Mouse (Mus musculus) stomach, postnatal 0 days (tissue): Measurements from ENCODE around the gene Mylk4. TPM values are rescaled to one million over a fixed set of nuclear protein-coding genes. Genes with fewer than 3 reads are reported as not detected.

Source experiments
- ATAC-seq: fragments of 200-750 bp; cut with Nextera tagmentation; 2 replicates; pipeline ENCODE4 v1.8.0; 2017; ENCODE audit not compliant: low FRiP score, low TSS enrichment
- DNase-seq: peaks from one replicate; pipeline ENCODE4 v3.0.0-alpha.2; 2016; ENCODE audit warnings: low spot score
- H3K27ac ChIP-seq: fragments of 300-500 bp; sonication (generic); replicated peaks from 2 replicates; pipeline ENCODE4 v1.5.1; 2014; ENCODE audit warnings: mild to moderate bottlenecking, control low read depth
- H3K27me3 ChIP-seq: fragments of 300-500 bp; sonication (generic); 2 replicates; pipeline ENCODE4 v1.6.1; 2014; ENCODE audit warnings: low read length; ENCODE audit not compliant: control insufficient read depth, insufficient read depth
- H3K36me3 ChIP-seq: fragments of 300-500 bp; sonication (generic); 2 replicates; pipeline ENCODE4 v1.6.1; 2014; ENCODE audit warnings: low read length, mixed read lengths; ENCODE audit not compliant: control insufficient read depth, insufficient read depth
- H3K4me1 ChIP-seq: fragments of 300-500 bp; sonication (generic); replicated peaks from 2 replicates; pipeline ENCODE4 v1.6.1; 2014; ENCODE audit warnings: antibody characterized with exemption; ENCODE audit not compliant: control insufficient read depth, insufficient read depth
- H3K4me2 ChIP-seq: fragments of 300-500 bp; sonication (generic); replicated peaks from 2 replicates; pipeline ENCODE4 v1.6.1; 2014; ENCODE audit warnings: low read depth, mild to moderate bottlenecking, control low read depth, moderate library complexity
- H3K4me3 ChIP-seq: fragments of 300-500 bp; sonication (generic); 2 replicates; pipeline ENCODE4 v1.5.1; 2014; ENCODE audit warnings: low read depth, low read length, control low read depth
- H3K9ac ChIP-seq: fragments of 300-500 bp; sonication (generic); 2 replicates; pipeline ENCODE4 v1.6.1; 2014; ENCODE audit warnings: mild to moderate bottlenecking, low read length, control low read depth, mixed read lengths
- H3K9me3 ChIP-seq: fragments of 300-500 bp; sonication (generic); 2 replicates; pipeline ENCODE4 v1.6.1; 2016; ENCODE audit warnings: low read length; ENCODE audit not compliant: control insufficient read depth
- CTCF ChIP-seq: IDR thresholded peaks from 2 replicates; pipeline ENCODE4 v1.5.1; 2016; ENCODE audit warnings: antibody characterized with exemption, low read depth, mild to moderate bottlenecking, moderate library complexity
- EP300 ChIP-seq: optimal IDR thresholded peaks from 2 replicates; pipeline ENCODE3; 2016; ENCODE audit warnings: antibody characterized with exemption
- WGBS: fragments of 180-500 bp; shearing (Covaris S2); extraction: QIAGEN DNeasy Blood & Tissue Kit; methylation state at CpG from one replicate; pipeline ENCODE4 v1.1.7; 2014; 5-methylcytosine and 5-hydroxymethylcytosine counted together
- polyA plus RNA-seq: library from polyadenylated mRNA; unstranded; fragments of >200 nt; fragmentation: Nextera tagmentation; extraction: Ambion mirVana; gene quantifications from 2 replicates; pipeline ENCODE4 v1.2.1, GENCODE M21; 2015

Gene Mylk4
- polyA plus RNA-seq, 1 experiment from 2014 or later = 0.12 TPM

DNA sequence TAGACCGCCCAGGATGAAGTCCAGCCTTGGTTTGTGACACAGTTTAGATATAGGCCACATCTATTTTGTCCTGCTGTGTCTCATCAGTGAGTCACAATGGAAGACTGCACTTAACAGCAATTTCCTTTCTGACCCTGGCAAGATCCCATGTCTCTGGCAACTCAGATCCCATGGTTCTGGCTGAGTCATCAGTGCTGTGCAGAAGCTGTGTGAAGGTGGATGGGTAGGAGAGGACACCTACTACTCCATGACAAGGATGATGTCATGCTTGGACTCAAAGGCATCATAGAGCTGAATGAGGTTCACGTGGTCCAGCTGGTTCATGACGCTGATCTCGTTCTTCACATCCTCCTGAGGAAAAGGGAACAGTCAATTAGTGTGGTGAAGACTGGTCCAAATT is 62.0 kb downstream of the Mylk4 start:
- Histone ChIP-seq H3K4me1 (no peaks in the 10 kb centered on the region), H3K4me2 (no peak overlapping the region), H3K27me3 (no peaks in the 10 kb centered on the region), H3K4me3 (no peak overlapping the region), H3K9ac (no peak overlapping the region), H3K9me3 (no peaks in the 10 kb centered on the region), H3K27ac (no peak overlapping the region), H3K36me3 (no peaks in the 10 kb centered on the region)
- TF ChIP-seq EP300 (no peak), CTCF (no peak)
- no peak for DNase-seq
- WGBS = 84% methylated on average over 4 of the region's 4 CpGs
- no peak for ATAC-seq

- Histone ChIP-seq H3K27me3 (no peaks in the 10 kb centered on the region), H3K4me1 (no peaks in the 10 kb centered on the region), H3K9me3 (no peaks in the 10 kb centered on the region), H3K36me3 (no peaks in the 10 kb centered on the region), H3K27ac (no peak overlapping the region), H3K4me2 (no peak overlapping the region), H3K9ac (no peak overlapping the region), H3K4me3 (no peak overlapping the region)
- WGBS = 45% methylated on average over 3 of the region's 3 CpGs
- TF ChIP-seq EP300 (no peak), CTCF (no peak)
- DNase-seq (no peak), ATAC-seq (no peak)
Measured at GRCm38 (mm10) chr13:32719284-32719683, 64.5 kb downstream of the Mylk4 start.

GRCm38 (mm10) chr13:32717709-32718108 is 66.0 kb downstream of the Mylk4 start:
- Histone ChIP-seq H3K4me3 (no peak overlapping the region), H3K36me3 (no peaks in the 10 kb centered on the region), H3K4me1 (no peaks in the 10 kb centered on the region), H3K9ac (no peak overlapping the region), H3K9me3 (no peaks in the 10 kb centered on the region), H3K4me2 (no peak overlapping the region), H3K27ac (no peak overlapping the region), H3K27me3 (no peaks in the 10 kb centered on the region)
- WGBS = 68% methylated on average over 5 of the region's 5 CpGs
- DNase-seq = no peak
- no peak for ATAC-seq
- TF ChIP-seq EP300 (no peak), CTCF (no peak)

DNA sequence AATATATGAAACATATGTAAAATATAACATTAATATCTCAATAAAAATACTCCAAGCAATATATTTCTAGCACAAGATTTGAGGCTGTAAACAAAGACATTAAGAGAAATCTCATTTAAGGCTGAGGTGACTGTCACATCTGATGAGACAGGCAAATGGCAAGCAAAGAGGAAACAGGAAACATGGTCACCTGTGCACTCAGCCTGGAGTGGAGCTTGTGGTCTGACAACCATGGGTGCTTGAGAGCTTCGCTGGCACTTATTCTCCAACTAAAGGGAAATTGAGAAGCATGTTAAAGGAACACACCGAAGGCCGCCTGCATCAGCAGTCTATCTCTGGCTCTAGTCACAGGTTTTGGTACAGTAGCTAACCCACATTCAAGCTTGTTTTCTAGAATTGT is 71.2 kb downstream of the Mylk4 start:
- no peak for TF ChIP-seq EP300
- TF ChIP-seq CTCF = no peak
- DNase-seq (no peak), ATAC-seq (no peak)
- Histone ChIP-seq H3K36me3 (no peaks in the 10 kb centered on the region), H3K27me3 (no peaks in the 10 kb centered on the region), H3K4me2 (no peak overlapping the region), H3K9me3 (no peaks in the 10 kb centered on the region), H3K9ac (no peak overlapping the region), H3K4me3 (no peak overlapping the region), H3K4me1 (no peaks in the 10 kb centered on the region), H3K27ac (no peak overlapping the region)
- WGBS = 86% methylated on average over 3 of the region's 3 CpGs

DNA sequence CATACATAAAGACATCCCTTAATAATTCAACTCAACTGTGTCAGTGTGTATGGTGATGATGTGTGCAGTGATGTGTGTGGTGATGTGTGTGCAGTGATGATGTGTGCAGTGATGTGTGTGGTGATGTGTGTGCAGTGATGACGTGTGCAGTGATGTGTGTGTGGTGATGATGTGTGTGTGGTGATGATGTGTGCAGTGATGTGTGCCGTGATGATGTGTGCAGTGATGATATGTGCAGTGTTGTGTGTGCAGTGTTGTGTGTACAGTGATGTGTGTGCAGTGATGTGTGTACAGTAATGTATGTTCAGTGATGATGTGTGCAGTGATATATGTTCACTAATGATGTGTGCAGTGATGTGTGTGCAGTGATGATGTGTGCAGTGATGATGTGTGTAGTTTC is 75.9 kb downstream of the Mylk4 start:
- DNase-seq (no peak), ATAC-seq (no peak)
- Histone ChIP-seq H3K27me3 (no peaks in the 10 kb centered on the region), H3K9me3 (no peaks in the 10 kb centered on the region), H3K9ac (no peak overlapping the region), H3K4me3 (no peak overlapping the region), H3K4me1 (no peaks in the 10 kb centered on the region), H3K27ac (no peak overlapping the region), H3K36me3 (no peaks in the 10 kb centered on the region), H3K4me2 (no peak overlapping the region)
- 82% methylated on average over 2 of the region's 2 CpGs for WGBS
- no peak for TF ChIP-seq CTCF
- TF ChIP-seq EP300 = no peak

- Histone ChIP-seq H3K27me3 (no peaks in the 10 kb centered on the region), H3K4me1 (no peaks in the 10 kb centered on the region), H3K9ac (no peak overlapping the region), H3K36me3 (no peaks in the 10 kb centered on the region), H3K27ac (no peak overlapping the region), H3K4me2 (no peak overlapping the region), H3K9me3 (no peaks in the 10 kb centered on the region), H3K4me3 (no peak overlapping the region)
- TF ChIP-seq EP300 = no peak
- TF ChIP-seq CTCF = no peak
- 65% methylated on average over 10 of the region's 10 CpGs for whole genome bisulfite sequencing
- no peak for DNase-seq
- no peak for ATAC-seq
Measured at GRCm38 (mm10) chr13:32706651-32707288, 77.0 kb downstream of the Mylk4 start.
